Mouse (Mus musculus) left cerebral cortex, postnatal 10 days (tissue): ENCODE data around the gene Atp11c. TPM values are rescaled to one million over a fixed set of nuclear protein-coding genes. Genes with fewer than 3 reads are reported as not detected.
A peak's percentile ranks its signal among the peaks of the same experiment; 100 is the strongest.

Experiments
- DNase-seq, 2 experiments: peaks; one replicate each; pipeline ENCODE4 v3.0.0; 2021 to 2022; ENCODE audit warnings: low spot score in 2 of 2, mixed read lengths in 1 of 2; ENCODE audit errors: extremely low spot score in 1 of 2
- intact Hi-C: fragments of 180-260 bp; cut with DNase I; formaldehyde crosslinking; loops from one replicate; pipeline ENCODE4 v1.15.1; 2025
- total RNA-seq, 2 experiments: library from RNA; stranded (reverse); gene quantifications; 2 replicates each; pipeline ENCODE4 v1.2.3; 2021

Gene Atp11c
- 10 to 100 TPM; 11.9 to 12.1 TPM for total RNA-seq

- no peak for DNase-seq
- intact Hi-C loops, result no loop called here
Observed at GRCm38 (mm10) chrX:60592598-60592997, at the start of gene Atp11c. TSS of gene Atp11c (minus strand) at chrX:60592698.

- intact Hi-C loops, result no loop called here
- DNase-seq, result peak in 1 of 2 experiments; percentile 25
Observed at GRCm38 (mm10) chrX:60609202-60609601, 16.7 kb upstream of the Atp11c start.

- DNase-seq, result no peak
- intact Hi-C loops, result no loop called here
Observed at GRCm38 (mm10) chrX:60570539-60570938, 22.0 kb downstream of the Atp11c start.

- no peak for DNase-seq
- intact Hi-C loops, result no loop called here
Observed at GRCm38 (mm10) chrX:60569047-60569446, 23.5 kb downstream of the Atp11c start.

- no peak for DNase-seq
- intact Hi-C loops, result no loop called here
Observed at GRCm38 (mm10) chrX:60555242-60555641, 37.3 kb downstream of the Atp11c start.

- intact Hi-C loops, result no loop called here
- DNase-seq, result peak; percentile 9 to 45
Observed at GRCm38 (mm10) chrX:60547444-60548304, 44.8 kb downstream of the Atp11c start.

- intact Hi-C loops, result no loop called here
- DNase-seq, result no peak
Observed at GRCm38 (mm10) chrX:60547098-60547443, 45.4 kb downstream of the Atp11c start.

- DNase-seq, result no peak
- intact Hi-C loops, result no loop called here
Observed at GRCm38 (mm10) chrX:60545906-60546305, 46.6 kb downstream of the Atp11c start.

- DNase-seq, result no peak
- intact Hi-C loops, result no loop called here
Observed at GRCm38 (mm10) chrX:60545444-60545843, 47.1 kb downstream of the Atp11c start.

GRCm38 (mm10) chrX:60544098-60544497 lies 48.4 kb downstream of the Atp11c start:
- intact Hi-C loops, result no loop called here
- DNase-seq, result no peak

- DNase-seq, result no peak
- intact Hi-C loops, result no loop called here
Observed at GRCm38 (mm10) chrX:60542901-60543300, 49.6 kb downstream of the Atp11c start.

- intact Hi-C loops, result no loop called here
- DNase-seq, result no peak
Observed at GRCm38 (mm10) chrX:60539149-60539548, 53.3 kb downstream of the Atp11c start, which contains the start of gene Gm7073. TSS of gene Gm7073 (minus strand) at chrX:60539249.

GRCm38 (mm10) chrX:60503995-60504394 lies 88.5 kb downstream of the Atp11c start:
- DNase-seq, result peak in 1 of 2 experiments; percentile 18
- intact Hi-C loops, result loop anchor here (5.0 kb wide), 1 partner anchor 543 kb away; no protein-coding TSS in a partner anchor

GRCm38 (mm10) chrX:60497750-60498149 lies 94.7 kb downstream of the Atp11c start:
- intact Hi-C loops, result no loop called here

GRCm38 (mm10) chrX:60495308-60495707 lies 97.2 kb downstream of the Atp11c start:
- intact Hi-C loops, result no loop called here

More at GRCm38 (mm10) chrX:60497750-60498149, 94.7 kb downstream of the Atp11c start:
- no peak for DNase-seq

GRCm38 (mm10) chrX:60463786-60464185 lies 128.7 kb downstream of the Atp11c start:
- intact Hi-C loops, result no loop called here

More at GRCm38 (mm10) chrX:60495308-60495707, 97.2 kb downstream of the Atp11c start:
- no peak for DNase-seq

GRCm38 (mm10) chrX:60414563-60415111 lies 177.9 kb downstream of the Atp11c start:
- intact Hi-C loops, result no loop called here
- no peak for DNase-seq

More at GRCm38 (mm10) chrX:60463786-60464185, 128.7 kb downstream of the Atp11c start:
- DNase-seq, result no peak

- intact Hi-C loops, result loop anchor here (10.0 kb wide), 1 partner anchor 381 kb away; no protein-coding TSS in a partner anchor
- DNase-seq, result no peak
Observed at GRCm38 (mm10) chrX:60405681-60406080, 186.8 kb downstream of the Atp11c start.

GRCm38 (mm10) chrX:60404668-60405044 lies 187.8 kb downstream of the Atp11c start:
- DNase-seq, result peak; percentile 76 to 91
- intact Hi-C loops, result loop anchor here (5.0 to 10.0 kb wide), 3 partner anchors 380 to 1222 kb away; partner anchors contain the start of gene Fgf13
